Mouse (Mus musculus): Measurements from ENCODE around the gene Bsdc1. TPM values are rescaled to one million over a fixed set of nuclear protein-coding genes. Genes with fewer than 3 reads are reported as not detected.

The Bsdc1 gene
- polyA plus RNA-seq (2016; fragmentation: Nextera tagmentation; extraction: Ambion mirVana), result 28.5 and 29.2 TPM in 2 replicates

GRCm38 (mm10) chr4:129461183-129461960, at the start of gene Bsdc1:
TSS of gene Bsdc1 (plus strand) at chr4:129461581.
- Histone ChIP-seq H3K4me2 (replicated peaks) (peak within 1 kb of the TSS; percentile 68), H3K27ac (peak within 1 kb of the TSS; percentile 93), H3K36me3 (peaks cover 23% of the 10 kb centered on the region), H3K4me3 (peak within 1 kb of the TSS; percentile 66), H3K9me3 (no peaks in the 10 kb centered on the region), H3K4me1 (peaks cover 10% of the 10 kb centered on the region), H3K27me3 (no peaks in the 10 kb centered on the region), H3K9ac (peak within 1 kb of the TSS; percentile 68)
- peak; percentile 99 for ATAC-seq (ENCODE audit: insufficient number of reproducible peaks, insufficient read depth, low FRiP score, low TSS enrichment)
- under 1% methylated on average over 45 of the region's 46 CpGs for WGBS

- no peak for ATAC-seq (ENCODE audit: insufficient number of reproducible peaks, insufficient read depth, low FRiP score, low TSS enrichment)
- WGBS, result 94% methylated on average over 5 of the region's 5 CpGs
- no peaks in the 10 kb centered on the region for H3K9me3 ChIP-seq
- no peaks in the 10 kb centered on the region for H3K36me3 ChIP-seq
- H3K4me3 ChIP-seq, result no peak overlapping the region
- H3K4me2 ChIP-seq (replicated peaks), result no peak overlapping the region
- H3K27me3 ChIP-seq, result no peaks in the 10 kb centered on the region
- no peak overlapping the region for H3K9ac ChIP-seq
- no peak overlapping the region for H3K27ac ChIP-seq
- no peaks in the 10 kb centered on the region for H3K4me1 ChIP-seq
Measured at GRCm38 (mm10) chr4:129415892-129416291, 45.5 kb upstream of the Bsdc1 start.

GRCm38 (mm10) chr4:129416478-129416877, 44.9 kb upstream of the Bsdc1 start:
- H3K27ac ChIP-seq, result no peak overlapping the region
- WGBS, result 66% methylated on average over 5 of the region's 5 CpGs
- no peak for ATAC-seq (ENCODE audit: insufficient number of reproducible peaks, insufficient read depth, low FRiP score, low TSS enrichment)
- no peaks in the 10 kb centered on the region for H3K9me3 ChIP-seq
- no peak overlapping the region for H3K4me2 ChIP-seq (replicated peaks)
- no peaks in the 10 kb centered on the region for H3K4me1 ChIP-seq
- no peak overlapping the region for H3K4me3 ChIP-seq
- no peak overlapping the region for H3K9ac ChIP-seq
- H3K36me3 ChIP-seq, result no peaks in the 10 kb centered on the region
- H3K27me3 ChIP-seq, result no peaks in the 10 kb centered on the region

GRCm38 (mm10) chr4:129418321-129418720, 43.1 kb upstream of the Bsdc1 start:
- Histone ChIP-seq H3K9ac (no peak overlapping the region), H3K4me1 (no peaks in the 10 kb centered on the region), H3K27me3 (no peaks in the 10 kb centered on the region), H3K36me3 (no peaks in the 10 kb centered on the region), H3K27ac (no peak overlapping the region), H3K9me3 (no peaks in the 10 kb centered on the region), H3K4me3 (no peak overlapping the region), H3K4me2 (replicated peaks) (no peak overlapping the region)
- WGBS, result 68% methylated on average over 5 of the region's 5 CpGs
- no peak for ATAC-seq (ENCODE audit: insufficient number of reproducible peaks, insufficient read depth, low FRiP score, low TSS enrichment)

- H3K27ac ChIP-seq, result no peak within 1 kb of the TSS
Measured at GRCm38 (mm10) chr4:129440340-129441063, 20.9 kb upstream of the Bsdc1 start, which contains the start of gene Zbtb8b. TSS of gene Zbtb8b (minus strand) at chr4:129440853.

GRCm38 (mm10) chr4:129441145-129441544, 20.2 kb upstream of the Bsdc1 start:
- Histone ChIP-seq H3K4me2 (replicated peaks) (peak overlapping the region; percentile 61; the same call in 1 of the 2 replicates), H3K9ac (no peak overlapping the region), H3K27ac (no peak overlapping the region), H3K27me3 (peaks cover 40% of the 10 kb centered on the region), H3K4me1 (peaks cover 6% of the 10 kb centered on the region; the same call in 1 of the 2 replicates), H3K36me3 (no peaks in the 10 kb centered on the region), H3K9me3 (no peaks in the 10 kb centered on the region), H3K4me3 (no peak overlapping the region)
- ATAC-seq (ENCODE audit: insufficient number of reproducible peaks, insufficient read depth, low FRiP score, low TSS enrichment), result no peak
- 25% methylated on average over 6 of the region's 6 CpGs for WGBS

More at GRCm38 (mm10) chr4:129440340-129441063, 20.9 kb upstream of the Bsdc1 start, which contains the start of gene Zbtb8b:
- peak; percentile 86; the same call in 1 of the 2 replicates for ATAC-seq (ENCODE audit: insufficient number of reproducible peaks, insufficient read depth, low FRiP score, low TSS enrichment)
- Histone ChIP-seq H3K9me3 (no peaks in the 10 kb centered on the region), H3K36me3 (no peaks in the 10 kb centered on the region), H3K4me3 (peak within 1 kb of the TSS; percentile 47), H3K27me3 (peaks cover 40% of the 10 kb centered on the region), H3K4me2 (replicated peaks) (peak within 1 kb of the TSS; percentile 61), H3K9ac (peak within 1 kb of the TSS; percentile 57), H3K4me1 (peaks cover 6% of the 10 kb centered on the region; the same call in 1 of the 2 replicates)
- 2% methylated on average over 33 of the region's 33 CpGs for WGBS

- Histone ChIP-seq H3K4me2 (replicated peaks) (no peak overlapping the region), H3K36me3 (no peaks in the 10 kb centered on the region), H3K9ac (no peak overlapping the region), H3K27ac (no peak overlapping the region), H3K4me1 (no peaks in the 10 kb centered on the region), H3K27me3 (peaks cover 6% of the 10 kb centered on the region; the same call in 1 of the 2 replicates), H3K4me3 (no peak overlapping the region), H3K9me3 (no peaks in the 10 kb centered on the region)
- ATAC-seq (ENCODE audit: insufficient number of reproducible peaks, insufficient read depth, low FRiP score, low TSS enrichment), result no peak
- WGBS, result 78% methylated on average over 8 of the region's 8 CpGs
Measured at GRCm38 (mm10) chr4:129447360-129447759, 14.0 kb upstream of the Bsdc1 start.

- H3K27ac ChIP-seq, result no peak overlapping the region
- H3K9me3 ChIP-seq, result no peaks in the 10 kb centered on the region
- no peak overlapping the region for H3K9ac ChIP-seq
- no peak overlapping the region for H3K4me2 ChIP-seq (replicated peaks)
- no peak overlapping the region for H3K4me3 ChIP-seq
- H3K36me3 ChIP-seq, result no peaks in the 10 kb centered on the region
- 0 out of 2 replicates have a peak, but pooled peaks cover under 1% of the 10 kb centered on the region for H3K27me3 ChIP-seq
- no peak for ATAC-seq (ENCODE audit: insufficient number of reproducible peaks, insufficient read depth, low FRiP score, low TSS enrichment)
- WGBS, result 80% methylated on average over 11 of the region's 11 CpGs
- no peaks in the 10 kb centered on the region for H3K4me1 ChIP-seq
Measured at GRCm38 (mm10) chr4:129447778-129448563, 13.4 kb upstream of the Bsdc1 start.

GRCm38 (mm10) chr4:129448713-129449112, 12.7 kb upstream of the Bsdc1 start:
- H3K4me3 ChIP-seq, result no peak overlapping the region
- H3K4me1 ChIP-seq, result no peaks in the 10 kb centered on the region
- H3K27me3 ChIP-seq, result no peaks in the 10 kb centered on the region
- no peak overlapping the region for H3K27ac ChIP-seq
- H3K4me2 ChIP-seq (replicated peaks), result no peak overlapping the region
- WGBS, result 86% methylated on average over 6 of the region's 6 CpGs
- no peak for ATAC-seq (ENCODE audit: insufficient number of reproducible peaks, insufficient read depth, low FRiP score, low TSS enrichment)
- H3K9ac ChIP-seq, result no peak overlapping the region
- no peaks in the 10 kb centered on the region for H3K36me3 ChIP-seq
- H3K9me3 ChIP-seq, result no peaks in the 10 kb centered on the region

GRCm38 (mm10) chr4:129450851-129451250, 10.5 kb upstream of the Bsdc1 start:
- Histone ChIP-seq H3K27me3 (no peaks in the 10 kb centered on the region), H3K9ac (no peak overlapping the region), H3K27ac (no peak overlapping the region), H3K9me3 (no peaks in the 10 kb centered on the region), H3K4me3 (no peak overlapping the region), H3K4me2 (replicated peaks) (no peak overlapping the region), H3K36me3 (no peaks in the 10 kb centered on the region), H3K4me1 (no peaks in the 10 kb centered on the region)
- WGBS, result 85% methylated on average over 2 of the region's 2 CpGs
- no peak for ATAC-seq (ENCODE audit: insufficient number of reproducible peaks, insufficient read depth, low FRiP score, low TSS enrichment)

GRCm38 (mm10) chr4:129451471-129452169, 9.8 kb upstream of the Bsdc1 start:
- no peak for ATAC-seq (ENCODE audit: insufficient number of reproducible peaks, insufficient read depth, low FRiP score, low TSS enrichment)
- no peak overlapping the region for H3K4me2 ChIP-seq (replicated peaks)
- WGBS, result 82% methylated on average over 15 of the region's 15 CpGs
- H3K4me1 ChIP-seq, result no peaks in the 10 kb centered on the region
- H3K27ac ChIP-seq, result no peak overlapping the region
- no peak overlapping the region for H3K4me3 ChIP-seq
- no peaks in the 10 kb centered on the region for H3K9me3 ChIP-seq
- no peaks in the 10 kb centered on the region for H3K27me3 ChIP-seq
- no peak overlapping the region for H3K9ac ChIP-seq
- H3K36me3 ChIP-seq, result no peaks in the 10 kb centered on the region
